Mouse (Mus musculus): ENCODE results near the gene Mad2l2. TPM values are rescaled to one million over a fixed set of nuclear protein-coding genes. Genes with fewer than 3 reads are reported as not detected.
A peak's percentile ranks its signal among the peaks of the same experiment; 100 is the strongest.

Mad2l2 gene
- polyA plus RNA-seq, 1 experiment from 2014 or later, result 68.5 TPM

- Histone ChIP-seq H3K27ac (ENCODE audit: low read depth, low read length) (no peak overlapping the region), H3K27me3 (ENCODE audit: control insufficient read depth, insufficient read depth, low read length) (no peaks in the 10 kb centered on the region; the same call in 1 of the 2 replicates), H3K36me3 (ENCODE audit: control insufficient read depth, insufficient read depth, low read length) (peaks cover 2% of the 10 kb centered on the region; the same call in 1 of the 2 replicates), H3K9me3 (ENCODE audit: control insufficient read depth, low read length) (no peaks in the 10 kb centered on the region), H3K4me2 (ENCODE audit: low read depth, low read length, severe bottlenecking) (no peak overlapping the region), H3K4me1 (replicated peaks; ENCODE audit: control insufficient read depth, insufficient read depth, low read length) (peaks cover 2% of the 10 kb centered on the region; the same call in 1 of the 2 replicates), H3K9ac (ENCODE audit: low read length) (no peak overlapping the region), H3K4me3 (ENCODE audit: low read depth, low read length) (no peak overlapping the region)
- WGBS, result 96% methylated on average over 5 of the region's 5 CpGs
- DNase-seq (ENCODE audit: low spot score), result no peak
- ATAC-seq (replicated peaks; ENCODE audit: low FRiP score), result no peak
Measured at GRCm38 (mm10) chr4:148143721-148144120, 13.5 kb downstream of the Mad2l2 start.

GRCm38 (mm10) chr4:148147714-148148113, 17.5 kb downstream of the Mad2l2 start:
- Histone ChIP-seq H3K27ac (ENCODE audit: low read depth, low read length) (no peak overlapping the region), H3K9ac (ENCODE audit: low read length) (no peak overlapping the region), H3K4me1 (replicated peaks; ENCODE audit: control insufficient read depth, insufficient read depth, low read length) (0 out of 2 replicates have a peak, but pooled peaks cover 2% of the 10 kb centered on the region), H3K9me3 (ENCODE audit: control insufficient read depth, low read length) (no peaks in the 10 kb centered on the region), H3K27me3 (ENCODE audit: control insufficient read depth, insufficient read depth, low read length) (no peaks in the 10 kb centered on the region), H3K36me3 (ENCODE audit: control insufficient read depth, insufficient read depth, low read length) (peaks cover 2% of the 10 kb centered on the region; the same call in 1 of the 2 replicates), H3K4me3 (ENCODE audit: low read depth, low read length) (no peak overlapping the region), H3K4me2 (ENCODE audit: low read depth, low read length, severe bottlenecking) (no peak overlapping the region)
- ATAC-seq (replicated peaks; ENCODE audit: low FRiP score) (no peak), DNase-seq (ENCODE audit: low spot score) (no peak)
- WGBS, result 94% methylated on average over 2 of the region's 2 CpGs

- Histone ChIP-seq H3K9ac (ENCODE audit: low read length) (no peak overlapping the region), H3K27ac (ENCODE audit: low read depth, low read length) (no peak overlapping the region), H3K4me3 (ENCODE audit: low read depth, low read length) (no peak overlapping the region), H3K4me2 (ENCODE audit: low read depth, low read length, severe bottlenecking) (no peak overlapping the region), H3K4me1 (replicated peaks; ENCODE audit: control insufficient read depth, insufficient read depth, low read length) (0 out of 2 replicates have a peak, but pooled peaks cover 2% of the 10 kb centered on the region), H3K9me3 (ENCODE audit: control insufficient read depth, low read length) (no peaks in the 10 kb centered on the region), H3K36me3 (ENCODE audit: control insufficient read depth, insufficient read depth, low read length) (peaks cover 5% of the 10 kb centered on the region; the same call in 1 of the 2 replicates), H3K27me3 (ENCODE audit: control insufficient read depth, insufficient read depth, low read length) (no peaks in the 10 kb centered on the region)
- ATAC-seq (replicated peaks; ENCODE audit: low FRiP score), result no peak
- 77% methylated on average over 12 of the region's 12 CpGs for WGBS
- DNase-seq (ENCODE audit: low spot score), result no peak
Measured at GRCm38 (mm10) chr4:148149540-148149939, 19.4 kb downstream of the Mad2l2 start.

DNA sequence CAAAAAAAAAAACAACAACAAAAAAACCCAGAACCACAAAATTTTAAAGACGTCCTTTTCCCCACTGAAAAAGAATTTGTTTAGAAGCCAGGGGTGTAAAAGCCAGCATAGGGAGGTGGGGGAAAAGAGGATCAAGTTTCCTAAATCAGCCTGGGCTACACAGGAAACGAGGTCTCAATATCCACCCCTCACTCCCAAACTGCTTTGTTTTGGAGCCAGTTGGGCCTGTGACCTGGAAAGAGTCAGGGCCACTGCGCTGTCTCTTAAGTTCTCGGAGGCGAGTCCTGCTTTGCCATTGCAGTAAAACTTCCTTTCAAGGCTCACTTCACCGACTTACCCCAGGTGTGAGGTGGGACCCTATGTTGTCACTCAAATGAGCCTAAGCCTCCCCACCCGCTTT, 20.1 kb downstream of the Mad2l2 start:
- DNase-seq (ENCODE audit: low spot score) (no peak), ATAC-seq (replicated peaks; ENCODE audit: low FRiP score) (no peak)
- no peak overlapping the region for H3K9ac ChIP-seq (ENCODE audit: low read length)
- no peak overlapping the region for H3K4me2 ChIP-seq (ENCODE audit: low read depth, low read length, severe bottlenecking)
- H3K4me1 ChIP-seq (replicated peaks; ENCODE audit: control insufficient read depth, insufficient read depth, low read length), result 0 out of 2 replicates have a peak, but pooled peaks cover 2% of the 10 kb centered on the region
- H3K4me3 ChIP-seq (ENCODE audit: low read depth, low read length), result no peak overlapping the region
- peaks cover 5% of the 10 kb centered on the region; the same call in 1 of the 2 replicates for H3K36me3 ChIP-seq (ENCODE audit: control insufficient read depth, insufficient read depth, low read length)
- 51% methylated on average over 7 of the region's 7 CpGs for WGBS
- no peaks in the 10 kb centered on the region for H3K27me3 ChIP-seq (ENCODE audit: control insufficient read depth, insufficient read depth, low read length)
- H3K27ac ChIP-seq (ENCODE audit: low read depth, low read length), result no peak overlapping the region
- no peaks in the 10 kb centered on the region for H3K9me3 ChIP-seq (ENCODE audit: control insufficient read depth, low read length)

GRCm38 (mm10) chr4:148150953-148151266, 20.7 kb downstream of the Mad2l2 start:
- Histone ChIP-seq H3K9ac (ENCODE audit: low read length) (no peak overlapping the region), H3K27ac (ENCODE audit: low read depth, low read length) (no peak overlapping the region), H3K36me3 (ENCODE audit: control insufficient read depth, insufficient read depth, low read length) (peaks cover 5% of the 10 kb centered on the region; the same call in 1 of the 2 replicates), H3K9me3 (ENCODE audit: control insufficient read depth, low read length) (no peaks in the 10 kb centered on the region), H3K4me1 (replicated peaks; ENCODE audit: control insufficient read depth, insufficient read depth, low read length) (0 out of 2 replicates have a peak, but pooled peaks cover 2% of the 10 kb centered on the region), H3K27me3 (ENCODE audit: control insufficient read depth, insufficient read depth, low read length) (no peaks in the 10 kb centered on the region), H3K4me2 (ENCODE audit: low read depth, low read length, severe bottlenecking) (peak overlapping the region; percentile 94), H3K4me3 (ENCODE audit: low read depth, low read length) (peak overlapping the region; percentile 55; the same call in 1 of the 2 replicates)
- no peak for DNase-seq (ENCODE audit: low spot score)
- no peak for ATAC-seq (replicated peaks; ENCODE audit: low FRiP score)
- WGBS, result 48% methylated on average over 3 of the region's 3 CpGs

DNA sequence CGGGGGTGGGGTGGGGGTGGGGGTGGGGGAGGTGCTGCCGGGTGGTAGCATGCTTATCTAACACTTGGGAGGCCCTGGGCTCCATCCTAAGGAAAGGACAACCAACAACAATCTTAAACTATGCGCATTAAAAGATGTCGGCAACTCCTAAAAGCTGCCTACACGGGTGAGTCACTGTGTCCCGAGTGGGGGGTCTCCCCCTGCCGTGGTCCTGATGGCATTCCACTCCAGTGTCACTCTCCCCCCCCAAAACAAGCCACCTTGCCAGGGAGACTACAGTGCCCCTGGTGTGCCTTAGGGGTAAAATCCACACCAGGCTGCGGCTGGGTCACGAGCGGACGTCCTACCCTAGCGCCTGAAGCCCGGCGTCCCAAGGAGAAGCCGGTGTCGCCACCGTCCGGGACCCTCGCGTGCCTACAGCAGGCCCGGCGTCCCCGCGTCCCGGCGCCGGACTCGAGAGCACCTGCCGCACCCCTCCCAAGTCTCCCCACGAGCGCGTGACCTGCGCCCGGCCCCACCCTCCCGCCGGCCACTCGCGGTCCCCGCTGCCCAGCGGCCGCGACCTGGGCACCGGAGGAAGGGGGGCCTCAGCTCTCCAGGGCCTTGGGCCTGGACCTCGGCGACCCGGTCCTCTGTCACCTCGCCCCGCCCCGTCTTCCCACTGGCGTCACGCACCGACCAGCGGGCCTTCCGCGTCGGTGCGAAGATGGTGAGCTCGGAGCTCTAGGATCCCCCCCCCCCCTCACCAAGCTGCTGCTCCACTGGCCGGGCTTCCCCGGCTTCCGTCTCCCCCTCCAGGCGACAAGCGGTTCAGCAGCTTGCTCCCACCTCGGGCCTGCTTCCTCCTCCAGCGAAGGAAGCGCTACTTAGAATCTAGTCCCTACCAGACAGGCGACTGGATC, 21.3 kb downstream of the Mad2l2 start, which contains the start of gene Fbxo6:
Fbxo6 (minus strand) TSS at position 874 of the 902 bp plus-strand sequence.
- Histone ChIP-seq H3K4me1 (replicated peaks; ENCODE audit: control insufficient read depth, insufficient read depth, low read length) (0 out of 2 replicates have a peak, but pooled peaks cover 2% of the 10 kb centered on the region), H3K36me3 (ENCODE audit: control insufficient read depth, insufficient read depth, low read length) (peaks cover 8% of the 10 kb centered on the region; the same call in 1 of the 2 replicates), H3K4me3 (ENCODE audit: low read depth, low read length) (peak within 1 kb of the TSS; percentile 55), H3K9me3 (ENCODE audit: control insufficient read depth, low read length) (no peaks in the 10 kb centered on the region), H3K27me3 (ENCODE audit: control insufficient read depth, insufficient read depth, low read length) (no peaks in the 10 kb centered on the region), H3K9ac (ENCODE audit: low read length) (peak within 1 kb of the TSS; percentile 74), H3K27ac (ENCODE audit: low read depth, low read length) (peak within 1 kb of the TSS; percentile 70), H3K4me2 (ENCODE audit: low read depth, low read length, severe bottlenecking) (peak within 1 kb of the TSS; percentile 94)
- WGBS, result under 1% methylated on average over 65 of the region's 67 CpGs
- ATAC-seq (replicated peaks; ENCODE audit: low FRiP score), result peak; percentile 91
- peak; percentile 95 for DNase-seq (ENCODE audit: low spot score)

- H3K4me1 ChIP-seq (replicated peaks; ENCODE audit: control insufficient read depth, insufficient read depth, low read length), result 0 out of 2 replicates have a peak, but pooled peaks cover 2% of the 10 kb centered on the region
- H3K9me3 ChIP-seq (ENCODE audit: control insufficient read depth, low read length), result no peaks in the 10 kb centered on the region
- no peaks in the 10 kb centered on the region for H3K27me3 ChIP-seq (ENCODE audit: control insufficient read depth, insufficient read depth, low read length)
- no peak overlapping the region for H3K4me3 ChIP-seq (ENCODE audit: low read depth, low read length)
- H3K9ac ChIP-seq (ENCODE audit: low read length), result no peak overlapping the region
- ATAC-seq (replicated peaks; ENCODE audit: low FRiP score) (no peak), DNase-seq (ENCODE audit: low spot score) (no peak)
- peaks cover 7% of the 10 kb centered on the region; the same call in 1 of the 2 replicates for H3K36me3 ChIP-seq (ENCODE audit: control insufficient read depth, insufficient read depth, low read length)
- no peak overlapping the region for H3K4me2 ChIP-seq (ENCODE audit: low read depth, low read length, severe bottlenecking)
- WGBS, result 84% methylated on average over 5 of the region's 5 CpGs
- no peak overlapping the region for H3K27ac ChIP-seq (ENCODE audit: low read depth, low read length)
Measured at GRCm38 (mm10) chr4:148152547-148152946, 22.4 kb downstream of the Mad2l2 start.

DNA sequence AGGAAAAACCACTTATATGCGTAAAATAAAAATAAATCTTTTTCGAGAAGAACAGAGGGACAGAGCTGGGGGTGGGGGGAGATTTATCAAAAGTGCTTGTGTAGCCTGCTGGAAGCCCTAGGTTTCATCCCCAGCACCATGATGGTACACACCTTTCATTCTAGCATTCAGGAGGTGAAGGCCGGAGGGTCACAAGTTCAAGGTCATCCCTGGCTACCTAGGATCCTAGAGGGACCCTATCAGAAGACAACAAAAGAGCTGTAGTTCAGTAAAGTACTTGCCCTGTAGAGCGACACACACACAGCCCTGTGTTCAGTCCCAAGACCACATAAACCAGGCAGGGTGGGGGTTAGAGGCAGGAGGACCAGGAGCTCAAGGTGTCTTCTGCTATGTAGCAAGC, 23.8 kb downstream of the Mad2l2 start:
- ATAC-seq (replicated peaks; ENCODE audit: low FRiP score), result no peak
- H3K9me3 ChIP-seq (ENCODE audit: control insufficient read depth, low read length), result no peaks in the 10 kb centered on the region

More for the DNA sequence above, 23.8 kb downstream of the Mad2l2 start:
- Histone ChIP-seq H3K9ac (ENCODE audit: low read length) (no peak overlapping the region), H3K4me3 (ENCODE audit: low read depth, low read length) (no peak overlapping the region), H3K36me3 (ENCODE audit: control insufficient read depth, insufficient read depth, low read length) (peaks cover 9% of the 10 kb centered on the region; the same call in 1 of the 2 replicates), H3K4me2 (ENCODE audit: low read depth, low read length, severe bottlenecking) (no peak overlapping the region), H3K27ac (ENCODE audit: low read depth, low read length) (no peak overlapping the region), H3K27me3 (ENCODE audit: control insufficient read depth, insufficient read depth, low read length) (no peaks in the 10 kb centered on the region), H3K4me1 (replicated peaks; ENCODE audit: control insufficient read depth, insufficient read depth, low read length) (peaks cover 7% of the 10 kb centered on the region; the same call in 1 of the 2 replicates)
- 94% methylated on average over 4 of the region's 4 CpGs for WGBS
- DNase-seq (ENCODE audit: low spot score), result no peak

Data from forebrain, embryonic 11.5 days (tissue).